12 mouse cellular contexts compared by ENCODE assay signal in genomic region chr9:65583045-65583444, GRCm38 (mm10). TPM values are rescaled to one million over a fixed set of nuclear protein-coding genes. Genes with fewer than 3 reads are reported as not detected.
DNase-seq lines count a peak whose midpoint lies in the region; ATAC-seq lines count a peak whose summit lies in the region.
"Had no signal": no experiment of that assay in that cellular context is flagged by ENCODE, and none has a peak within 500 bp of the region (broad histone marks: within the 10 kb centered on the region; RNA-seq: fewer than 3 reads in every experiment).

No protein-coding gene starts in this region.

- H3K4me3 ChIP-seq in heart, embryonic 10.5 days: no peak overlapping the region
- no peak overlapping the region for H3K4me3 ChIP-seq in heart, embryonic 11.5 days (ENCODE audit: low read depth, low read length)
- H3K4me3 ChIP-seq in liver, embryonic 13.5 days (replicated peaks): no peak overlapping the region
- H3K4me3 ChIP-seq in hindbrain, embryonic 14.5 days (replicated peaks; ENCODE audit: low read length): no peak overlapping the region
- H3K4me3 ChIP-seq in midbrain, embryonic 10.5 days: no peak overlapping the region
- H3K4me3 ChIP-seq: embryonic facial prominence, embryonic 15.5 days; myocyte had no signal

- H3K36me3 ChIP-seq in heart, embryonic 10.5 days: no peaks in the 10 kb centered on the region
- H3K36me3 ChIP-seq in heart, embryonic 11.5 days (ENCODE audit: control insufficient read depth, insufficient read depth, low read length): no peaks in the 10 kb centered on the region
- H3K36me3 ChIP-seq in liver, embryonic 13.5 days: no peaks in the 10 kb centered on the region
- H3K36me3 ChIP-seq in hindbrain, embryonic 14.5 days (replicated peaks; ENCODE audit: control insufficient read depth, insufficient read depth): no peaks in the 10 kb centered on the region
- no peaks in the 10 kb centered on the region for H3K36me3 ChIP-seq in midbrain, embryonic 10.5 days
- H3K36me3 ChIP-seq: embryonic facial prominence, embryonic 15.5 days had no signal

- H3K27me3 ChIP-seq in heart, embryonic 10.5 days (ENCODE audit: insufficient read depth, poor library complexity, severe bottlenecking): no peaks in the 10 kb centered on the region
- no peaks in the 10 kb centered on the region for H3K27me3 ChIP-seq in heart, embryonic 11.5 days (ENCODE audit: control insufficient read depth, insufficient read depth, low read length)
- no peaks in the 10 kb centered on the region for H3K27me3 ChIP-seq in liver, embryonic 13.5 days
- no peaks in the 10 kb centered on the region for H3K27me3 ChIP-seq in hindbrain, embryonic 14.5 days (ENCODE audit: control insufficient read depth, insufficient read depth, low read length)
- H3K27me3 ChIP-seq in midbrain, embryonic 10.5 days (ENCODE audit: low read depth, poor library complexity, severe bottlenecking): 0 out of 2 replicates have a peak, but pooled peaks cover 5% of the 10 kb centered on the region
- H3K27me3 ChIP-seq: embryonic facial prominence, embryonic 15.5 days; Patski had no signal

- H3K4me2 ChIP-seq in heart, embryonic 11.5 days: no peak overlapping the region
- no peak overlapping the region for H3K4me2 ChIP-seq in liver, embryonic 13.5 days
- H3K4me2 ChIP-seq in hindbrain, embryonic 14.5 days (replicated peaks): no peak overlapping the region
- H3K4me2 ChIP-seq: embryonic facial prominence, embryonic 15.5 days had no signal

- H3K9me3 ChIP-seq in heart, embryonic 10.5 days: no peaks in the 10 kb centered on the region
- H3K9me3 ChIP-seq in heart, embryonic 11.5 days (replicated peaks; ENCODE audit: control insufficient read depth, low read length): no peaks in the 10 kb centered on the region
- H3K9me3 ChIP-seq in liver, embryonic 13.5 days (replicated peaks): no peaks in the 10 kb centered on the region
- no peaks in the 10 kb centered on the region for H3K9me3 ChIP-seq in hindbrain, embryonic 14.5 days (ENCODE audit: control insufficient read depth, low read length)
- H3K9me3 ChIP-seq in midbrain, embryonic 10.5 days (replicated peaks): no peaks in the 10 kb centered on the region
- H3K9me3 ChIP-seq: embryonic facial prominence, embryonic 15.5 days had no signal

- ATAC-seq in heart, embryonic 11.5 days (replicated peaks; ENCODE audit: insufficient number of reproducible peaks, low FRiP score, low TSS enrichment): no peak
- ATAC-seq in hematopoietic stem cell, adult 5-6 weeks (replicated peaks in 1 of 2; ENCODE audit: insufficient read depth in 1 of 2, low FRiP score in 2 of 2, low TSS enrichment in 1 of 2, low read depth in 1 of 2, poor library complexity in 2 of 2, severe bottlenecking in 2 of 2): peak; percentile 13 to 30; a peak in 2 of 4 replicates
- no peak for ATAC-seq in liver, embryonic 13.5 days (ENCODE audit: low read depth)
- no peak for ATAC-seq in hindbrain, embryonic 14.5 days (ENCODE audit: low FRiP score)
- ATAC-seq: hindbrain, postnatal 0 days; Patski had no signal

- 18% methylated on average over 8 of the region's 8 CpGs for WGBS in heart, embryonic 10.5 days
- WGBS in heart, embryonic 11.5 days (ENCODE audit: insufficient replicate concordance): 26% methylated on average over 8 of the region's 8 CpGs
- WGBS in liver, embryonic 13.5 days (ENCODE audit: insufficient replicate concordance): 4% methylated on average over 8 of the region's 8 CpGs
- WGBS in hindbrain, embryonic 14.5 days: 28% methylated on average over 8 of the region's 8 CpGs
- 31% methylated on average over 8 of the region's 8 CpGs for WGBS in midbrain, embryonic 10.5 days

- 0 out of 2 replicates have a peak overlapping the region, but pooled peaks have one; percentile 16 for H3K27ac ChIP-seq in heart, embryonic 10.5 days
- H3K27ac ChIP-seq in heart, embryonic 11.5 days (ENCODE audit: low read depth, low read length): no peak overlapping the region
- H3K27ac ChIP-seq in liver, embryonic 13.5 days: peak overlapping the region; percentile 41
- no peak overlapping the region for H3K27ac ChIP-seq in hindbrain, embryonic 14.5 days
- no peak overlapping the region for H3K27ac ChIP-seq in midbrain, embryonic 10.5 days (replicated peaks)
- H3K27ac ChIP-seq: embryonic facial prominence, embryonic 15.5 days; hindbrain, postnatal 0 days had no signal

- H3K9ac ChIP-seq in heart, embryonic 11.5 days (ENCODE audit: low read depth, low read length): no peak overlapping the region
- H3K9ac ChIP-seq in liver, embryonic 13.5 days: peak overlapping the region; percentile 43
- H3K9ac ChIP-seq in hindbrain, embryonic 14.5 days: no peak overlapping the region
- H3K9ac ChIP-seq: embryonic facial prominence, embryonic 15.5 days had no signal

- peak; percentile 76 for DNase-seq in heart, embryonic 10.5 days (ENCODE audit: low spot score)
- peak; percentile 64 for DNase-seq in liver, embryonic 13.5 days
- DNase-seq in thymus, adult 18-20 months: peak; percentile 33 to 59
- no peak for DNase-seq in layer of hippocampus, adult 11-12 months (ENCODE audit: low spot score)
- DNase-seq in hindbrain, embryonic 14.5 days (ENCODE audit: low spot score): no peak
- no peak for DNase-seq in midbrain, embryonic 10.5 days (ENCODE audit: low spot score)

- peaks cover 32% of the 10 kb centered on the region for H3K4me1 ChIP-seq in heart, embryonic 10.5 days
- peaks cover 18% of the 10 kb centered on the region for H3K4me1 ChIP-seq in heart, embryonic 11.5 days (ENCODE audit: control insufficient read depth, insufficient read depth, low read length)
- peaks cover 54% of the 10 kb centered on the region for H3K4me1 ChIP-seq in liver, embryonic 13.5 days (replicated peaks)
- peaks cover 18% of the 10 kb centered on the region for H3K4me1 ChIP-seq in hindbrain, embryonic 14.5 days (replicated peaks; ENCODE audit: control insufficient read depth, insufficient read depth, low read length)
- H3K4me1 ChIP-seq in midbrain, embryonic 10.5 days: peaks cover 46% of the 10 kb centered on the region

RNA-seq across cellular contexts. Expression of gene Plekho2, which starts 3.2 kb away (rescaled TPM):
- polyA plus RNA-seq in heart, embryonic 10.5 days (2016; fragmentation: Nextera tagmentation; extraction: Ambion mirVana): 12.8 and 14.2 TPM in 2 replicates
- 10.6 and 11.9 TPM in 2 replicates for polyA plus RNA-seq in heart, embryonic 11.5 days (2014; fragmentation: Nextera tagmentation; extraction: Ambion mirVana)
- 41.1 and 42.4 TPM in 2 replicates for total RNA-seq in hematopoietic stem cell, adult 5-6 weeks (2017)
- 24.2 and 31.6 TPM in 2 replicates for polyA plus RNA-seq in liver, embryonic 13.5 days (2015; fragmentation: Nextera tagmentation; extraction: Ambion mirVana)
- 4.4 and 4.6 TPM in 2 replicates for polyA plus RNA-seq in hindbrain, embryonic 14.5 days (2014; fragmentation: Nextera tagmentation; extraction: Ambion mirVana)
- 13.4 and 13.9 TPM in 2 replicates for polyA plus RNA-seq in midbrain, embryonic 10.5 days (2016; fragmentation: Nextera tagmentation; extraction: Ambion mirVana)

RNA-seq across cellular contexts. Expression of gene Pif1, which starts 3.9 kb away (rescaled TPM):
- 16.7 and 17.7 TPM in 2 replicates for polyA plus RNA-seq in heart, embryonic 10.5 days (2016; fragmentation: Nextera tagmentation; extraction: Ambion mirVana)
- polyA plus RNA-seq in heart, embryonic 11.5 days (2014; fragmentation: Nextera tagmentation; extraction: Ambion mirVana): 7.6 and 9.5 TPM in 2 replicates
- 6.7 and 6.8 TPM in 2 replicates for total RNA-seq in hematopoietic stem cell, adult 5-6 weeks (2017)
- 11.0 and 13.8 TPM in 2 replicates for polyA plus RNA-seq in liver, embryonic 13.5 days (2015; fragmentation: Nextera tagmentation; extraction: Ambion mirVana)
- polyA plus RNA-seq in hindbrain, embryonic 14.5 days (2014; fragmentation: Nextera tagmentation; extraction: Ambion mirVana): 1.9 and 2.2 TPM in 2 replicates
- 27.8 and 29.3 TPM in 2 replicates for polyA plus RNA-seq in midbrain, embryonic 10.5 days (2016; fragmentation: Nextera tagmentation; extraction: Ambion mirVana)

RNA-seq across cellular contexts. Expression of gene Rbpms2, which starts 46.4 kb away (rescaled TPM):
- 117 and 179 TPM in 2 replicates for polyA plus RNA-seq in heart, embryonic 10.5 days (2016; fragmentation: Nextera tagmentation; extraction: Ambion mirVana)
- polyA plus RNA-seq in heart, embryonic 11.5 days (2014; fragmentation: Nextera tagmentation; extraction: Ambion mirVana): 154 and 160 TPM in 2 replicates
- 1.7 and 1.8 TPM in 2 replicates for total RNA-seq in hematopoietic stem cell, adult 5-6 weeks (2017)
- polyA plus RNA-seq in liver, embryonic 13.5 days (2015; fragmentation: Nextera tagmentation; extraction: Ambion mirVana): 12.6 and 15.4 TPM in 2 replicates
- 4.0 and 4.7 TPM in 2 replicates for polyA plus RNA-seq in hindbrain, embryonic 14.5 days (2014; fragmentation: Nextera tagmentation; extraction: Ambion mirVana)
- 33.2 and 39.4 TPM in 2 replicates for polyA plus RNA-seq in midbrain, embryonic 10.5 days (2016; fragmentation: Nextera tagmentation; extraction: Ambion mirVana)

Comparison
In these comparisons a context has a peak if more than half of its experiments do, and no peak if none do; other contexts are left out.
1. H3K27ac ChIP-seq: peak in heart, embryonic 10.5 days (single experiment) and liver, embryonic 13.5 days (single experiment); none in heart, embryonic 11.5 days (single experiment), hindbrain, embryonic 14.5 days (single experiment) and midbrain, embryonic 10.5 days (single experiment).
2. DNase-seq: peak in heart, embryonic 10.5 days (single experiment), liver, embryonic 13.5 days (single experiment) and thymus, adult 18-20 months (2 of 2); none in layer of hippocampus, adult 11-12 months (single experiment), hindbrain, embryonic 14.5 days (single experiment) and midbrain, embryonic 10.5 days (single experiment).
3. ATAC-seq: peak in hematopoietic stem cell, adult 5-6 weeks (2 of 2); none in heart, embryonic 11.5 days (single experiment), liver, embryonic 13.5 days (single experiment) and hindbrain, embryonic 14.5 days (single experiment).